Mouse (Mus musculus): Measurements from ENCODE around the gene Vamp5.

- TF ChIP-seq ZC3H11A (IDR thresholded peaks at IDR 0.05; ENCODE audit: borderline replicate concordance, low read depth, low read length) (no peak), ZNF384 (IDR thresholded peaks at IDR 0.05; ENCODE audit: low read depth, low read length) (no peak), MAFK (IDR thresholded peaks at IDR 0.05; ENCODE audit: insufficient read depth, low read depth, low read length) (no peak)
Observed at GRCm38 (mm10) chr6:72346261-72346660, 34.0 kb downstream of the Vamp5 start.

Data from ES-E14 (cell line).